Mouse (Mus musculus): ENCODE results near the gene Canx. TPM values are rescaled to one million over a fixed set of nuclear protein-coding genes. Genes with fewer than 3 reads are reported as not detected.

Gene Canx
- total RNA-seq, 2 experiments from 2014 or later, result 322 to 335 TPM

- DNase-seq, result no peak
Observed at GRCm38 (mm10) chr11:50275077-50275476, 50.4 kb downstream of the Canx start.

DNA sequence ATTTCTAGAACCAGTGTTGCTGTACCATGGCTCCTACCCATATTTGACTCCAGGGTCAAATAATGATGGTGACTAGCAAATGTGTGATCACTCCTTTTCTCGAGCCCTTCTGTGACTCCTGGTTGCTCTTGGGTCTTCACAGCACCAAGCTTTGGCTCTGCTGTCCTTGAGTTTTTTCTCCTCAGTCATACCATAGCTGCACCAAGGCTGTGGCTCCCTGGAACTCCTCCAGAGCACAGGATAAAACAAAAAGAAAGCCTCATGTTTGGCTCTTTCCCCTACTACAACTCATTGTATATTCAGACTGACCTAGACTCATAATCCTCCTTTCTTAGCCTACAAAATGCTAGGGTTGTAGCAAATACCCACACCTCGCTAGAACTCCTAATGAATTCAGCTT lies 52.7 kb downstream of the Canx start:
- DNase-seq, result no peak

- DNase-seq, result no peak
Observed at GRCm38 (mm10) chr11:50269885-50270284, 55.6 kb downstream of the Canx start.

GRCm38 (mm10) chr11:50269163-50269562 lies 56.3 kb downstream of the Canx start:
- DNase-seq, result peak; percentile 54

- DNase-seq, result no peak
Observed at GRCm38 (mm10) chr11:50266997-50267396, 58.5 kb downstream of the Canx start.

- no peak for DNase-seq
Observed at GRCm38 (mm10) chr11:50265931-50266330, 59.5 kb downstream of the Canx start.

DNA sequence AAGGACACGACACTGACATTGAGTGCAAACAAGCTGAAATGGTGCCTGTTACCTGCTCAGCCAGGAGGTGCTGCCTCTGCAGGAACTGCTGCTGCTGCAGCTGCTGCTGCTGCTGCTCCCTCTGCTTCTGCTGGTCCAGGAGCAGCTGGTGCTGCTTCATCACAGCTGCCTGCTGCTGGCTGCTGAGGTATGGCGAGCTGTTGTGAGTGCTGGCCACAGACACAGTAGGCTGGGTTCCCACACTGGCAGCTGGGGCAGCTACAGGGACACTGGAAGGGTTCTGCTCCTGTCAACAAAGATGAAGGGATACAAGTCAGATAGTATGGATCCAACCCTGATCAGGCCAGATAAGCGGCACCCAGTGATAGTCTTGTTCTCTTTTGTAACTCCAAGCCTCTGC lies 62.3 kb downstream of the Canx start:
- DNase-seq, result no peak

- DNase-seq, result peak; percentile 43
Observed at GRCm38 (mm10) chr11:50262020-50262419, 63.5 kb downstream of the Canx start.

GRCm38 (mm10) chr11:50258310-50258709 lies 67.2 kb downstream of the Canx start:
- DNase-seq, result no peak

- DNase-seq, result no peak
Observed at GRCm38 (mm10) chr11:50256615-50257014, 68.9 kb downstream of the Canx start.

DNA sequence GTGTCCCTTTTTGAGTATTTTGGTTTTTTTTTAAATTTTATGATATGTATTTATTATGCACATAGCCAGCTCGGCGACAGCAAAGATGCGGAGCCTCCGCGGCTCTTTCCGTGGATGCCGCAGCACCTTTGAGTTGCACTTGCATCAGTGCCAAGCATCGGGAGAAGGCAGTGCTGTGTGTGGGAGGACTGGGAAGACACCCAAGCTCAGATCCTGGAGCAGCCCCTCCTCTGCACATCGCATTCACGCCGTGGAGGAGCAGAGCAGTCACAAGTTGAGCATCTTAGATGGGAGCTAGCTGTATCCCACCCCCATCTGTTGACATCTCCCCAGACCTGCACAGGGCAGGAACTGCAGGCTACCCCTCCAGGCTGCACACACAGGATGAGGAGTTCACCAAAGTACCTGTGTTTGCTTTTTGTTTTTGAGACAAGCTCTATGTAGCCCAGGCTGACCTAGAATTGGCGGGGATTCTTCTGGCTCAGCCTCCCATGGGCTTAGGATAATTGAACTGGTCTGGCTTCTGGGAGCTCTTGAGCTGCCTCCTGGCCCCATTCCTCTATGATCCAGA lies 71.4 kb downstream of the Canx start:
- peak; percentile 44 for DNase-seq

GRCm38 (mm10) chr11:50253393-50253792 lies 72.1 kb downstream of the Canx start:
- no peak for DNase-seq

DNA sequence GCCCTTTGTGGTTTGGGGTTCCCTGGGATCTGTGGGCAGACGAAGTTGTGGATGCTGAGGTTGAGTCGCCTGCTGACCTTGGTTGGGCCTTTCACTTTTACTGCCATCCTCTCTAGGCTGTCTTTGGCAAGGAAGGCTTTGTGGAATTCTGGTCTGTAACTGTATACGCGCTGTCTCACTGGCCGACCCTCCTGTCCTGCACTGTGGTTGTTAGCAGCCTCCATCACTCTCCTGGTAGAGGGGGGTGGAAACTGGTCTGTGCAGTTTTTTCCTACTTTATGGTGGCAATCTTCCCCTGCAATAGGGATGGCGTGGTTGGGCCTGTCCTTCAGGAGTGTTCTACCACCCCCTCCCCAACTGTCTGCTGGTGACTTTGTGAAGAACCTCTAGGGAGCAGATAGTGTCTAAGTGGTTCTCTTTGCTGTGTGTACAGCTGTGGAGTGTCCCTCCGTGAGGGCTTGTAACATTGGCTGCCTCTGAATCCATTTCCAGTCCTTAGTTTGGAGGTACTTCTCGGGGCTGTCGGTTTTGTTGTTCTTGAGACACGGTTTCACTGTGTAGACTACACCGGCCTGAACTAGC lies 72.7 kb downstream of the Canx start:
- DNase-seq, result no peak

- peak; percentile 39 for DNase-seq
Observed at GRCm38 (mm10) chr11:50252166-50252565, 73.3 kb downstream of the Canx start.

GRCm38 (mm10) chr11:50248473-50249171 lies 76.9 kb downstream of the Canx start:
- no peak for DNase-seq

DNA sequence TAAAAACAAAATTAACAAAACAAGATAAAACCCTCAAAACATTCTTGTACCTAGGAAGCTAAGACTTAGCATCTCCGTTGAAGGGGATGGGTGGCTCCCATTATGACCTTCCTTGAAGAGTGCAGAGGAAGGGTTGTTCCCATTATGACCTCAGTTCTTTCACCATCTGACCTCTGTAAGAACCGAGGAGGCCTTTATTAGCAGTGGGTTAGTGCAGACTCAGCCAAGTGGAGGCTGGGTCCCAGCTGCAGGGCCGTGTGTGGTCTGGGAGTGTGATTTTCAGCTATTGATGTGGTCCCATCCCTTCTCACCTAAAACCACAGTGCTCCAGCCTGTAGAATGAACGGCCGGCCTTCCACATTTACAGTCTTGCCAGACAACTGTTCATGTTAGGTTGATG lies 80.2 kb downstream of the Canx start:
- no peak for DNase-seq

Small RNA genes within 50 kb of the gene (microRNA-seq; reads per million reads assigned to microRNA genes)
- 0 reads per million in 2 experiments for gene Mir804

Other genes starting within 250 kb of the Canx start
- 10 to 100 TPM; 40.6 to 42.4 TPM for gene Tbc1d9b, start 194.3 kb downstream of the Canx start, total RNA-seq (2021)
- gene Mrnip, start 151.2 kb downstream of the Canx start, total RNA-seq (2021), result 1 to 10 TPM; 7.7 to 8.0 TPM
- gene Sqstm1, start 114.8 kb downstream of the Canx start, total RNA-seq (2021), result 100 to 1,000 TPM; 178 to 180 TPM
- 100 to 1,000 TPM; 117 to 120 TPM for gene Mgat4b, start 114.8 kb downstream of the Canx start, total RNA-seq (2021)
- 1 to 10 TPM; 2.0 to 2.7 TPM for gene Ltc4s, start 87.1 kb downstream of the Canx start, total RNA-seq (2021)
- 10 to 100 TPM; 19.6 to 20.2 TPM for gene Maml1, start 33.4 kb downstream of the Canx start, total RNA-seq (2021)
- gene Cby3, start 28.8 kb upstream of the Canx start, total RNA-seq (2021), result not detected
- gene Hnrnph1, start 51.3 kb upstream of the Canx start, total RNA-seq (2021), result 100 to 1,000 TPM; 191 to 216 TPM
- 10 to 100 TPM; 27.1 to 27.9 TPM for gene Rufy1, start 105.5 kb upstream of the Canx start, total RNA-seq (2021)